Mouse (Mus musculus) urinary bladder, postnatal 4 days (tissue): ENCODE measurements at regions not wholly inside any gene's neighbourhood (a gene's known extent, or its start where the extent isn't known, plus 50 kb on each side); places are given as distances from the start of the nearest gene placed in this dataset.

Source experiments
- DNase-seq, 2 experiments: peaks; one replicate each; pipeline ENCODE4 v3.0.0; 2021 to 2022; ENCODE audit warnings: low spot score in 2 of 2

GRCm38 (mm10) chr8:26513001-26513400 is 393.7 kb downstream of the Gm45692 start:
- DNase-seq, result no peak

GRCm38 (mm10) chr8:26524237-26524636 is 404.9 kb downstream of the Gm45692 start:
- no peak for DNase-seq

GRCm38 (mm10) chr8:26526474-26527185 is 407.3 kb downstream of the Gm45692 start:
- DNase-seq, result no peak

- no peak for DNase-seq
Measured at GRCm38 (mm10) chr8:26527186-26527580, 407.8 kb downstream of the Gm45692 start.

GRCm38 (mm10) chr8:26529921-26530320 is 410.6 kb downstream of the Gm45692 start:
- DNase-seq, result no peak

GRCm38 (mm10) chr8:26533444-26534421 is 414.4 kb downstream of the Gm45692 start:
- DNase-seq, result no peak

- DNase-seq, result no peak
Measured at GRCm38 (mm10) chr8:26535816-26536215, 416.5 kb downstream of the Gm45692 start.

GRCm38 (mm10) chr8:26553691-26554090 is 423.4 kb upstream of the Zfp703 start:
- peak in 1 of 2 experiments; percentile 7 for DNase-seq

- peak in 1 of 2 experiments; percentile 18 for DNase-seq
Measured at GRCm38 (mm10) chr8:26559196-26559595, 417.9 kb upstream of the Zfp703 start.

GRCm38 (mm10) chr8:26563151-26563550 is 414.0 kb upstream of the Zfp703 start:
- DNase-seq, result no peak

GRCm38 (mm10) chr8:26564254-26564653 is 412.9 kb upstream of the Zfp703 start:
- no peak for DNase-seq

- no peak for DNase-seq
Measured at GRCm38 (mm10) chr8:26568423-26569060, 408.6 kb upstream of the Zfp703 start.

GRCm38 (mm10) chr8:26588841-26589240 is 388.3 kb upstream of the Zfp703 start:
- DNase-seq, result no peak

GRCm38 (mm10) chr8:26590591-26591212 is 386.4 kb upstream of the Zfp703 start:
- no peak for DNase-seq

- no peak for DNase-seq
Measured at GRCm38 (mm10) chr8:26591266-26591665, 385.9 kb upstream of the Zfp703 start.

- no peak for DNase-seq
Measured at GRCm38 (mm10) chr8:26593536-26594368, 383.4 kb upstream of the Zfp703 start.

- DNase-seq, result no peak
Measured at GRCm38 (mm10) chr8:26594369-26594920, 382.7 kb upstream of the Zfp703 start.

- DNase-seq, result no peak
Measured at GRCm38 (mm10) chr8:26595431-26596018, 381.6 kb upstream of the Zfp703 start.

GRCm38 (mm10) chr8:26596665-26597362 is 380.3 kb upstream of the Zfp703 start:
- no peak for DNase-seq
